Mouse (Mus musculus): ENCODE measurements around the gene Thoc3. TPM values are rescaled to one million over a fixed set of nuclear protein-coding genes. Genes with fewer than 3 reads are reported as not detected.

The Thoc3 gene
- polyA plus RNA-seq, 1 experiment from 2014 or later, result 132 TPM

DNA sequence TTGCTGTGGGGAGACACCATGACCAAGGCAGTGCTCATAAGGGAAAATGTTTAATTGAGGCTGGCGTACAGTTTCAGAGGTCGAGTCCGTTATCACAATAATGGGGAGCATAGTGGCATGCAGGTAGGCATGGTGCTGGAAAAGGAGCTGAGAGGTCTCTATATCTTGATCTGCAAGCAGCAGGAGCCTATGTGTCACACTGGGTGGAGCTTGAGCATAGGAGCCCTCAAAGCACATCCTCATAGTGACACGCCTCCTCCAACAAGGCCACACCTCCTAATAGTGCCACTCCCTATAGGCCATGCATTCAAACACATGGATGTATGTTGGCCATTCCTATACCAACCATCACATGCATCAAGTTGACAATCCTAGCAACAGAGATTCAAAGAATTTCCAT, 53.6 kb downstream of the Thoc3 start:
- ATAC-seq (ENCODE audit: insufficient number of reproducible peaks, insufficient read depth, low FRiP score, low read depth), result no peak
- no peaks in the 10 kb centered on the region for H3K9me3 ChIP-seq (ENCODE audit: control insufficient read depth, low read depth, low read length)
- 97% methylated on average over 4 of the region's 4 CpGs for WGBS

DNA sequence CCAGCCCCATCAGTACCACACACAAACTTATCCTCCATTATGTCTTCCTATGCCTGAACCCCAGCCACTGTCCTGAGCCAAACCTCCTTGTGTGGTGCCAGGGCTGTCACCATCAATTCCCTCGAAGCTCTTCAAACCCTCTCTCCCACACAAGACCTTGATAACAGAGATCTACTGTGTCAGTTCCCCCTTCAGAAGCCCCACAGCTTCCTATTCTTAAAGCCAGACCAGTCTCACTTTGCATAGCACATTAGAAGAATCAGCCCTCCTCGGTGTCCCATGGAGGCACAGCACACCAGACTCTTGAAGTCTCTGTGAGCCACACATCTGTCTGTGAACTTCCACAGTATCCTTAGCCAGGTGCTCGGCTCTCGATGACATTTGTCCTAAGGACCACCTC, 55.9 kb downstream of the Thoc3 start:
- Histone ChIP-seq H3K4me2 (replicated peaks; ENCODE audit: low read depth, low read length) (no peak overlapping the region), H3K27me3 (ENCODE audit: control insufficient read depth, insufficient read depth, low read length) (no peaks in the 10 kb centered on the region), H3K9ac (replicated peaks; ENCODE audit: low read depth, low read length) (no peak overlapping the region), H3K4me3 (ENCODE audit: low read depth, low read length) (no peak overlapping the region), H3K4me1 (ENCODE audit: control insufficient read depth, insufficient read depth, low read length) (peaks cover 9% of the 10 kb centered on the region; the same call in 1 of the 2 replicates), H3K36me3 (ENCODE audit: control insufficient read depth, insufficient read depth, low read length) (no peaks in the 10 kb centered on the region), H3K27ac (ENCODE audit: low read length) (no peak overlapping the region; the same call in 1 of the 2 replicates), H3K9me3 (ENCODE audit: control insufficient read depth, low read depth, low read length) (no peaks in the 10 kb centered on the region)
- 80% methylated on average over 4 of the region's 4 CpGs for WGBS
- ATAC-seq (ENCODE audit: insufficient number of reproducible peaks, insufficient read depth, low FRiP score, low read depth), result no peak

More for the DNA sequence above, 53.6 kb downstream of the Thoc3 start:
- Histone ChIP-seq H3K4me2 (replicated peaks; ENCODE audit: low read depth, low read length) (no peak overlapping the region), H3K4me1 (ENCODE audit: control insufficient read depth, insufficient read depth, low read length) (peaks cover 9% of the 10 kb centered on the region; the same call in 1 of the 2 replicates), H3K27ac (ENCODE audit: low read length) (no peak overlapping the region), H3K9ac (replicated peaks; ENCODE audit: low read depth, low read length) (no peak overlapping the region), H3K36me3 (ENCODE audit: control insufficient read depth, insufficient read depth, low read length) (no peaks in the 10 kb centered on the region), H3K4me3 (ENCODE audit: low read depth, low read length) (no peak overlapping the region), H3K27me3 (ENCODE audit: control insufficient read depth, insufficient read depth, low read length) (no peaks in the 10 kb centered on the region)

DNA sequence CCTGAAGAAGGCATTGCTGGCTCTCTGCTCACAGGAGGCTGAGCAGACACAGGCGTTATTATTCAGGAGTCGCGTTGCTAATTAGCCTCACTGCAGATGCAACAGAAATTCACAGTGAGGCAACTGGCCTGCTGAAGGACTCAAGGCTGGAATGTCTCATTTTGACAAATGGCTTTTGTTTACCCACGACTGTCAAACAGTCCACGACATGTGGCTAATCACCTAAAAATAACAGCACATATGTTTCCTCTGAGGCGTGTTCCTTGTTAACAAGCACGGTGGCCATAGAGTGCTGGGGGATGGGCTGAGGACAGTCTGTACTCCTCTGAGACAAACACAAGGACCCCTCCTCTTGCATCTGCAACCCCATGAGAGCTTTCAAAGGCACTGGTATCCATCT, 56.4 kb downstream of the Thoc3 start:
- Histone ChIP-seq H3K9ac (replicated peaks; ENCODE audit: low read depth, low read length) (no peak overlapping the region), H3K4me3 (ENCODE audit: low read depth, low read length) (no peak overlapping the region), H3K4me1 (ENCODE audit: control insufficient read depth, insufficient read depth, low read length) (peaks cover 9% of the 10 kb centered on the region; the same call in 1 of the 2 replicates), H3K27me3 (ENCODE audit: control insufficient read depth, insufficient read depth, low read length) (no peaks in the 10 kb centered on the region), H3K27ac (ENCODE audit: low read length) (no peak overlapping the region; the same call in 1 of the 2 replicates), H3K9me3 (ENCODE audit: control insufficient read depth, low read depth, low read length) (no peaks in the 10 kb centered on the region), H3K36me3 (ENCODE audit: control insufficient read depth, insufficient read depth, low read length) (no peaks in the 10 kb centered on the region), H3K4me2 (replicated peaks; ENCODE audit: low read depth, low read length) (no peak overlapping the region)
- ATAC-seq (ENCODE audit: insufficient number of reproducible peaks, insufficient read depth, low FRiP score, low read depth), result 0 out of 2 replicates have a peak, but pooled peaks have one; percentile 37
- 22% methylated on average over 7 of the region's 7 CpGs for WGBS

DNA sequence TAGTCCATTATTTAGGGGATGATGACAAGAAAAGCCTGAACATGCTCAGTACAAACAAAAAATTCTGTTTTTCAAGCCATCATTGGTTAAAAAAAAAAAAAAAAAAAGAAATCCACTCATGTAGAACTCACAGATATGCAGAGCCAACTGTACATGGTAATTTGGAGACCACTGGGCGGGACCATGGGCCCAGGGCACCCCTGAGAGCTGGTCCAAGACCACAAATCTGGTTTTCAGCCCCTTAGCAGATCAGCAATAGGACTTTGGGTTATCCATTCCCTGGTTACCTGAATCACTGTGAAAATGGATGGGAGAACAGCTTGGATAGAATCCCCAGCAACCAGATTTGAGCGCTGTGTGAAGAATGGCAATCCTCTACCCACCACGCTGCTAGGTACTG, 57.0 kb downstream of the Thoc3 start:
- no peak overlapping the region for H3K4me2 ChIP-seq (replicated peaks; ENCODE audit: low read depth, low read length)
- no peak overlapping the region for H3K9ac ChIP-seq (replicated peaks; ENCODE audit: low read depth, low read length)
- H3K9me3 ChIP-seq (ENCODE audit: control insufficient read depth, low read depth, low read length), result no peaks in the 10 kb centered on the region
- H3K4me3 ChIP-seq (ENCODE audit: low read depth, low read length), result no peak overlapping the region
- H3K4me1 ChIP-seq (ENCODE audit: control insufficient read depth, insufficient read depth, low read length), result peaks cover 9% of the 10 kb centered on the region; the same call in 1 of the 2 replicates
- H3K36me3 ChIP-seq (ENCODE audit: control insufficient read depth, insufficient read depth, low read length), result no peaks in the 10 kb centered on the region
- no peaks in the 10 kb centered on the region for H3K27me3 ChIP-seq (ENCODE audit: control insufficient read depth, insufficient read depth, low read length)
- no peak for ATAC-seq (ENCODE audit: insufficient number of reproducible peaks, insufficient read depth, low FRiP score, low read depth)
- no peak overlapping the region for H3K27ac ChIP-seq (ENCODE audit: low read length)
- 88% methylated on average over 3 of the region's 3 CpGs for WGBS

Other genes starting within 250 kb of the Thoc3 start
- 7.7 and 8.7 TPM in 2 replicates for gene Cplx2, start 97.5 kb downstream of the Thoc3 start, polyA plus RNA-seq (2014; fragmentation: Nextera tagmentation; extraction: Ambion mirVana)
- gene Simc1, start 34.9 kb upstream of the Thoc3 start, polyA plus RNA-seq (2014; fragmentation: Nextera tagmentation; extraction: Ambion mirVana), result 15.6 and 16.6 TPM in 2 replicates
- gene 4833439L19Rik, start 96.6 kb upstream of the Thoc3 start, polyA plus RNA-seq (2014; fragmentation: Nextera tagmentation; extraction: Ambion mirVana), result 129 and 138 TPM in 2 replicates
- 25.8 and 28.9 TPM in 2 replicates for gene Arl10, start 106.2 kb upstream of the Thoc3 start, polyA plus RNA-seq (2014; fragmentation: Nextera tagmentation; extraction: Ambion mirVana)
- 76.2 and 87.5 TPM in 2 replicates for gene Nop16, start 121.2 kb upstream of the Thoc3 start, polyA plus RNA-seq (2014; fragmentation: Nextera tagmentation; extraction: Ambion mirVana)
- 205 and 233 TPM in 2 replicates for gene Higd2a, start 121.4 kb upstream of the Thoc3 start, polyA plus RNA-seq (2014; fragmentation: Nextera tagmentation; extraction: Ambion mirVana)
- 40.3 and 45.6 TPM in 2 replicates for gene Cltb, start 142.5 kb upstream of the Thoc3 start, polyA plus RNA-seq (2014; fragmentation: Nextera tagmentation; extraction: Ambion mirVana)
- gene Faf2, start 152.9 kb upstream of the Thoc3 start, polyA plus RNA-seq (2014; fragmentation: Nextera tagmentation; extraction: Ambion mirVana), result 120 and 131 TPM in 2 replicates
- gene Rnf44, start 225.1 kb upstream of the Thoc3 start, polyA plus RNA-seq (2014; fragmentation: Nextera tagmentation; extraction: Ambion mirVana), result 71.7 and 83.9 TPM in 2 replicates
- 1.00 and 1.1 TPM in 2 replicates for gene Cdhr2, start 232.6 kb upstream of the Thoc3 start, polyA plus RNA-seq (2014; fragmentation: Nextera tagmentation; extraction: Ambion mirVana)